Mouse (Mus musculus): ENCODE measurements around the gene Celf2.

The Celf2 gene

GRCm38 (mm10) chr2:6559581-6559980 is 949.8 kb downstream of the Celf2 start:
- intact Hi-C loops (cut with DNase I), result no loop called here

- intact Hi-C loops (cut with DNase I), result no loop called here
Measured at GRCm38 (mm10) chr2:6558303-6559254, 950.8 kb downstream of the Celf2 start.

GRCm38 (mm10) chr2:6557749-6558148 is 951.6 kb downstream of the Celf2 start:
- intact Hi-C loops (cut with DNase I), result no loop called here

- intact Hi-C loops (cut with DNase I), result no loop called here
Measured at GRCm38 (mm10) chr2:6556913-6557312, 952.5 kb downstream of the Celf2 start.

GRCm38 (mm10) chr2:6553656-6554055 is 955.7 kb downstream of the Celf2 start:
- intact Hi-C loops (cut with DNase I), result no loop called here

- intact Hi-C loops (cut with DNase I), result no loop called here
Measured at GRCm38 (mm10) chr2:6549251-6549650, 960.1 kb downstream of the Celf2 start.

GRCm38 (mm10) chr2:6547139-6547664 is 962.2 kb downstream of the Celf2 start:
- intact Hi-C loops (cut with DNase I), result no loop called here

- intact Hi-C loops (cut with DNase I), result no loop called here
Measured at GRCm38 (mm10) chr2:6546462-6547138, 962.8 kb downstream of the Celf2 start.

GRCm38 (mm10) chr2:6545127-6545931 is 964.0 kb downstream of the Celf2 start:
- intact Hi-C loops (cut with DNase I), result no loop called here

GRCm38 (mm10) chr2:6543650-6544049 is 965.7 kb downstream of the Celf2 start:
- intact Hi-C loops (cut with DNase I), result no loop called here

- intact Hi-C loops (cut with DNase I), result no loop called here
Measured at GRCm38 (mm10) chr2:6542556-6543180, 966.7 kb downstream of the Celf2 start.

- intact Hi-C loops (cut with DNase I), result no loop called here
Measured at GRCm38 (mm10) chr2:6540825-6541224, 968.5 kb downstream of the Celf2 start.

- intact Hi-C loops (cut with DNase I), result no loop called here
Measured at GRCm38 (mm10) chr2:6540092-6540491, 969.3 kb downstream of the Celf2 start.

- intact Hi-C loops (cut with DNase I), result no loop called here
Measured at GRCm38 (mm10) chr2:6538500-6538899, 970.9 kb downstream of the Celf2 start.

- intact Hi-C loops (cut with DNase I), result no loop called here
Measured at GRCm38 (mm10) chr2:6538031-6538430, 971.3 kb downstream of the Celf2 start.

- intact Hi-C loops (cut with DNase I), result no loop called here
Measured at GRCm38 (mm10) chr2:6537326-6537725, 972.0 kb downstream of the Celf2 start.

GRCm38 (mm10) chr2:6536372-6536771 is 973.0 kb downstream of the Celf2 start:
- intact Hi-C loops (cut with DNase I), result no loop called here

- intact Hi-C loops (cut with DNase I), result no loop called here
Measured at GRCm38 (mm10) chr2:6532341-6532740, 977.0 kb downstream of the Celf2 start.

- intact Hi-C loops (cut with DNase I), result no loop called here
Measured at GRCm38 (mm10) chr2:6528076-6528475, 981.3 kb downstream of the Celf2 start.

GRCm38 (mm10) chr2:6526825-6527224 is 982.5 kb downstream of the Celf2 start:
- intact Hi-C loops (cut with DNase I), result no loop called here

- intact Hi-C loops (cut with DNase I), result no loop called here
Measured at GRCm38 (mm10) chr2:6526311-6526710, 983.1 kb downstream of the Celf2 start.
